Mouse (Mus musculus) pancreas, adult 10 weeks (tissue): ENCODE measurements around the gene Scand1. TPM values are rescaled to one million over a fixed set of nuclear protein-coding genes. Genes with fewer than 3 reads are reported as not detected.

ENCODE experiments used
- polyA plus RNA-seq: library from polyadenylated mRNA; stranded (reverse); fragments of 350-450 nt; fragmentation: Illumina TruSeq; extraction: RNeasy Lipid Tissue Mini Kit (QIAGEN cat#74804); gene quantifications from one replicate; pipeline ENCODE4 v1.2.3, GENCODE M21; 2015; ENCODE audit warnings: low read depth, low replicate concordance; ENCODE audit not compliant: insufficient read depth

The Scand1 gene
- polyA plus RNA-seq, result 24.9 TPM

GRCm38 (mm10) chr2:156312297-156312897 is at the start of gene Scand1, which contains the start of gene Cnbd2:
Gene Scand1, minus strand, starts transcription at chr2:156312704.
Gene Cnbd2, plus strand, starts transcription at chr2:156312299.

Other genes starting within 250 kb of the Scand1 start
- not detected for gene Spag4, start 247.5 kb downstream of the Scand1 start, polyA plus RNA-seq
- 7.9 TPM for gene Cpne1, start 200.7 kb downstream of the Scand1 start, polyA plus RNA-seq
- 2.7 TPM for gene Rbm12, start 200.7 kb downstream of the Scand1 start, polyA plus RNA-seq
- 1.1 TPM for gene Gm28036, start 185.6 kb downstream of the Scand1 start, polyA plus RNA-seq
- gene Romo1, start 168.7 kb downstream of the Scand1 start, polyA plus RNA-seq, result 73.2 TPM
- 16.7 TPM for gene Nfs1, start 168.5 kb downstream of the Scand1 start, polyA plus RNA-seq
- 104 TPM for gene Rbm39, start 132.5 kb downstream of the Scand1 start, polyA plus RNA-seq
- 4.7 TPM for gene Phf20, start 116.2 kb downstream of the Scand1 start, polyA plus RNA-seq
- gene Cnbd2, start 405 bp downstream of the Scand1 start, polyA plus RNA-seq, result not detected
- 4.3 TPM for gene Epb41l1, start 108.2 kb upstream of the Scand1 start, polyA plus RNA-seq
- 4.5 TPM for gene Aar2, start 234.9 kb upstream of the Scand1 start, polyA plus RNA-seq